Mouse (Mus musculus): ENCODE results near the gene Gm11213.

The Gm11213 gene

DNA sequence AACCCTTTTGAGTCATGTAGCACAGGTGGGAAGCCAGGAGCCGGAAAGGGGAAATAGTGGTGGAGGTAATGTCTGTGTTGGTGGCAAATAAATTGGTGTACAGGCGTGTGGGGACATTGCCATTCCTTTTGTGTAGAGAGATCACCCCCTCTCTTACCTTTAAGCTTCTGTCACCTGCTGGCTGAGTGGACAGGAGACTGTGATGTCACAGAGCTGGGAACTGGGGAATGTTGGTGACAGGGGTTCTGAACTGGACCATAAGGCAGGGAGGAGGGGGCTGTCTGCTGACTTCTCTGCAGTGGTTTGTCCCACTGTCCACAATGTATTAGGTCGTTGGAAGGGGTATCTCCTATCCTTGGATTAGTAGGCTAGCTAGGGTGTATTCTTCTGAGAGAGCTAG, at the start of gene Gm11213:
Gene Gm11213 (minus strand): TSS at position 317 of the 400 bp plus-strand sequence.
- DNase-seq = no peak

DNA sequence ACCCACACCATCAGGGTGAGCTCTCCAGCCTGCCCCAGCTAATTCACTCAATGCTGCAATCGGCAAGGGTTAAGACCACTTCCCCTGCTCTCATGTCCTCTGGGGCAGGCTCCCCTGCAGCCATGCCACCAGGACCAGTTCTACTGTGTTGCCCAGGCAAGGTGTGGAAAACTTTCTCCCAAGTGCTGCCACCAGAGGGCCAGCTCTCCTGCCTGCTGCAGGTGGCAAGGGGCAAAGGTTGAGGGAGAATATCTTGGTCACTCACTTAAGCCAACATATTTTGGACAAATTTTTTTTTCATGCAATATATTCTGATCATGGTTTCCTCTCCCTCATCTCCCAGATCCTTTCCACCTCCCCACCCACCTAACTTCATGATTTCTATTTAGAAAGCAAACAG, 49.3 kb upstream of the Gm11213 start:
- DNase-seq = peak; percentile 14

DNA sequence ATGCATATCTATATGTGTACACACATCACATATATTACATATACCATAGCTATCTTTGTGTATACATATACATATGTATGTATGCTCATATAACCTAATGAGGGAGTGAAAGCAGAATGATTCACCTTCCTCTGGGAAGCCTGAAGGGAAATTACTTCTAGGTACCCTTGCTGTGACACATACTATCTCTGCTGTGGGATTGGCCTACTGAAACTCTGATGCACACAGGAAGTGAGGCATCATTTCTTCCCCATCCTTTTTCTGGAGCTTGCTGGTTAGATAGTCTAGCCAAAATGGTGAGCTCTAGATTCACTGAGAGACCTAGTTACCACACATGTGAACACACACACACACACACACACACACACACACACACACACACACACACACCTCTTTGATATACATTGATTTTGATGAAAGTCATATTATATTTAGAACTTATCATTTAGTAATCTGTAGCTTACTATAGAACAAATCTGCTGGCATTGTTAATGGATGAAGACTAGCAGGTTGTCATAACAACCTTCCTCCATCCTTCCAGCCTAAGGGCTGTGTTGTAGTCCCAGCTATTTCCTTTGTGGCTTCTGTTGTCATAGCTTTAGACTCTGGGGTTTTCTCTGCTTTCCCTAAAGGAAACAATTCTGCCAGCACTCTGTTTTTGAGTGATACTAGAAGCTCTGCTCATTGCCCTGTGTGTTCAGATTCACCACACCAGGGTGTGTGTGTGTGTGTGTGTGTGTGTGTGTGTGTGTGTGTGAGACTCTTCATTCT, 39.1 kb upstream of the Gm11213 start:
- no peak for DNase-seq

DNA sequence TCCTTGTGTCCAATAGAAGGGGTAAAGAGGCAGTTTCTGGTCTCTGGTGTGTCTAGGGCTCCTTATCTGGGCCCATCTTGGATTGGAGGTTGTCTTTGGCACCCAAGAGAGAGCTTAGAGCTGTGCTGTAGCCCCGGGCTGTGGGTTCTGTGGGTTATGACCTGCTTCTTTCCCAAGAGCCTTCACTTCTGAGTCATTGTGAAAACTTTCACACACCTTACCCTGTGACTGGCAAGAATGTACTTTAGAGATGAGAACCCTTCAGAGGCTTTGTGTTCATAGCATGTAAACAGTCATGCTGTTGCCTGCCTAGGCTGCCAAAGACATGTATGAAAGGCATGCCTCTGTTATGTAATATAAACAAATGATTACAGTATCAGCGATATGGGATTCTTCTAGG, 34.8 kb upstream of the Gm11213 start:
- no peak for DNase-seq

DNA sequence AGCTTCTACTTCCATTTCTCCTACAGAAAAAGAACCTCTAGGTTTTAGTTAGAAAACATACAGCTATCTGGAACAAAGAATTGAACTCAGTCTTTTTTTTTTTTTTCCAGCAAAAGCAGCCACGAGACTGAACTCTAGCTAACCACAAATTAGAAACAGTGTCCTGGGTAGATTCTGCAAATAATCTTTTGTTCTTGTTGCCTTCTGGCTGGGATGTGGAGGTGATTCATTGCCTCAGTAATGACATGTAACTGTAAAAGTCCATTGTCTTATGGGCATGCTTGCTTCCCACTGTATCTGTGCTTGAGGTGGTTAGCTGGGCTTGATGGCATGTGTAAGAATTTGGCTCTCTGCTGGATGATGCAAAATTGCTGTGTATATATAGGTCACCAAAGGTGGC, 33.5 kb upstream of the Gm11213 start:
- no peak for DNase-seq

DNA sequence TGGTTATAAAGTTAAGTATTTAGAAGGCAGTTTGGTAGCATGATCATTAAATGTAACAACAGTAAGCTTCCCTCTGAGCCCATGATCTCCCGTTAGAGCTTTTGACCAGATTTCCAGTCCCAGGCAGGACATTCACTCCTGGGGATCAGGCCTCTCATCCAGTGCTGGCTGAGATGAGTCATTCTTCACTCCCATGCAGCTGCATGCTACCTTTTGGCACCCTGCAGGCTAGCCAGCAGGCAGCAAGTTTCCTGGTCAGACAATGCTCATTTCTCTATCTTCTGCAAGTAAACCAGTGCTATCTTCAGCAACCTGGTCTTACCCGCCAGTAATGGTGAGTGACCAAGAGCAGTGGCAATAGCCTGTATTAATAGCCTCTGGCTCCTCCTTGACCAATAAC, 28.1 kb upstream of the Gm11213 start:
- no peak for DNase-seq

DNA sequence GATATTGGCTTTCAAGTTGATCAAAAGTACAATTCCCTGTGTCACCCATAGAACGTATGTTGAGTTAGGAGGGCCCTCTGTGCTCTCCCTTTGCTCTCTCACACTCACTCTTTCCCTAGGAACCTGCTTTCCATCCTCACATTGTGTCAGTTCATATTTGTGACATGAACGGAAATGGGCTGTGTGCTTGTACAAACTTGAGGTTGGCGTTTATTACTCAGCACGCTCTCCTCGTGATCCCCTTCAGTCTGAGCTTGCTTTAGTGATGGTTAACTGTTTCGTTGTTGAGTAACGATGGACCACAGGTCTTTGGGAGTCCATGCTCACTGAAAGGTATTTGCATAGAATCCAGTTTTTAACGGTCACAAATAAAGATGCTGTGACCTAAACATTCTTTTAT, 22.1 kb upstream of the Gm11213 start:
- DNase-seq = no peak

DNA sequence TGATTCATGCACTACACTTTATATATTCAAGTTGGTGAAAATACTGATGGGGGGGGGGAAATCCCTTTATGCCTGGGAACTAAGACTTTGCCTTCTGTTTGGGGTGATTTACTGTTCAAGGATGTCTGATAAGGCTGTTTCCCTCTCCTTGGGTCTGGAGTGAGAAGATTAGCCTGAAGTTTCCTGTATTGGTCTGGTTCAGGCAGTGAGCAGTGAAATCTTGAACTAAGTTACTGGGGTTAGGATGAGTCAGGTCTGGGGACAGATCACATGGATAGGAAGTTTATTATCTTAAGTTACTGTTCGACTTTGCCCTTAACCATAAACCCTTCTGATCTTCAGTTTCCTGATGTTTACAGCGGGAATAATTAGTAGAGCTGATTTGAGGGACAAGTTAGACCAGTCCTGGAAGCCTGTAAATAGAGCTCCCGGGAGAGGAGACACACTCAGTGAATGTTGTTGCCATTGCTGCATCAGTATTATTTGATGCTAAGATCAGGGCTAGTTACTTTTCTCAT, 20.6 kb upstream of the Gm11213 start:
- DNase-seq = no peak

DNA sequence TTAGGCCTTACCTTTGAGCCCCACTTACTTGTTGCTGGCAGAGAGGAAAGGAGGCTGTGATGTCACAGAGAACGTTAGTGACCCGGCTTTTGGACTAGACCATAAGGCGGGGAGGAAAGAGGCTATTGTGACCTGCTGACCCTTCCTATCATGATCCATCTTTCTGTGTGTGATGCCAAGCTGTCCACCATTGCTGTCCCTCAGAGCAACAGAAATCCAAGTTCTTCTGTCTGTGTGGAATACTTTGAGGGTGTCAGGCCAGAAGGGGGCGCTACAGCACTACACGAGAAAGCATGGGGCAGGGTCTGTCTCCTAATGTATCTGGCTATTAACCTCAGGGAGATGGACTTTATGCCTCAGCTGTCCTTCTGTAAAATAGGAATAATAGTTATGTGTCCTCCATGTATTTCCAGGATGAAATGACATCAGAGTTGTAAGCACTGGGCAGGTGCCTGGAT, 17.3 kb upstream of the Gm11213 start, which contains the start of gene Tex48:
Gene Tex48 (minus strand): TSS at position 51 of the 458 bp plus-strand sequence.
- DNase-seq = peak; percentile 49

DNA sequence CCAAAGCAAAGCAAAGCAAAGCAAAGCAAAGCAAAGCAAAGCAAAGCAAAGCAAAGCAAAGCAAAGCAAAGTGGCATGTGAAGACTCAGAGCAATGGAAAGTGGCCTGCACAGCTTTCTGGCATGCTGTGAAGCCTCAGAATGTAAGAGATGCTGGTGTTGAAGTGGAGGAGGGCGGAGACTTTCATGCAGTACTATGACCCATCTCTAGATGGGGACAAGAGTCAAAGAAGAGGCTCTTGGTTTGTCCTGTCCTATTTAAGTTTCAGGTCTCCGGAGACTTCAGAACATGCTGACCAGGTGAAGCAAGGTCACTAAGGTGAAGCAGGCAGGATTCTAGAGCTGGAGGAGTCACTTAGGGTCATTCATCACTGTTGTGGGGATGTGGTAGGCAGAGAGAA, 16.8 kb upstream of the Gm11213 start:
- no peak for DNase-seq

DNA sequence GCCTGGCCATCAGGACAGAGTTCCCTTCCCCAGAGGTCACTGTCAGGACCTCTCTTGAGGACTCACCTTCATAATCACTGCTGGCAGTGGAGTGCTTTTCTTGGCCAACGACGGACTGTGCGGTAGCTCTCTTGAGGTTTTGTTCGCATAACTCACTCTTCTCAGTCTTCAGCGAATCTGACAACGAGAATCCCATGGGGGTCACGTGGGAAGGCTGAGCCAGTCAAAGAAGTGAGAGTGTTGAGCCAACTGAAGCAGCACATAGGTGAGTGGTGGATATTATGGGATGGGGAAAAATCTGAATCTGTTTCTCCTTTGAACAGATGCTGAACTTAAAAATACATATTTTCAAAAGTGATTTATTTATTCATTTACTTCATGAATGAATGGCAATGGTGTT, 3.3 kb upstream of the Gm11213 start:
- no peak for DNase-seq

DNA sequence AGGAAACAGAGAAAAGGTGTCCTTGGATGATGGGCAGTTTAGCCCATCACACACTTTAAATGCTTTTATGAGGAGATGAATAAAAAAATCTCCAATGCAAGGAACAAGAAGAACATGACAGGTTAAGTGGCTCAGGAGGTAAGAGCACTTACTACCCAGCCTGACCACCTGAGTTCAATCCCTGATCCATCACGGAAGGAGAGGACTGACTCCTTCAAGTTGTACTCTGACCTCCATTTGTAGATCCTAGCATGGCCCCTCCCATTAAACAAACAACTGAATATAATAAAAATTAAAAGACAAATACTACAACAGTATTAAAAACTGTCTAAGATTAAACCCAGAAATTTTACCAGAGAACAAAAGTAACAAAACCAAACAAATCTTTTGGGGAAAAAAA, 907 bp upstream of the Gm11213 start:
- DNase-seq = no peak

DNA sequence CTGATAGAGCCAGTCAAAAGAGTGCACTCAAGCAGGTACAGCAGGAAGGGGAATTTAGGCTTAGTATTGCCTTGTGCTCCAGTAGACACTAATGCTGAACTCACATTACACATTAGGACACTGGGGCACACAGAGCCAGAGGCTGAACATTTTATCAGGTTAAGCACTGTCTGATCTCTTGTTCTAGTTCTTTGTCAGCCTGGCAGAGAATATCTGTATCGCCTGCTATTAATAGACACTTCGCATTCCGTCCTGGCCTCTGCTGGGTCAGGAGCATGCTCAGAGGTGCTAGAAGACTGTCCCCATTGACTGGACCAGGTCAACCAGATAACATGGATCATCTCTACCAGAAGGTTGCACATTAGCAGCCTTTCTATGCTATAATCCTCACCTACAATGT, 484 bp upstream of the Gm11213 start:
- DNase-seq = no peak

DNA sequence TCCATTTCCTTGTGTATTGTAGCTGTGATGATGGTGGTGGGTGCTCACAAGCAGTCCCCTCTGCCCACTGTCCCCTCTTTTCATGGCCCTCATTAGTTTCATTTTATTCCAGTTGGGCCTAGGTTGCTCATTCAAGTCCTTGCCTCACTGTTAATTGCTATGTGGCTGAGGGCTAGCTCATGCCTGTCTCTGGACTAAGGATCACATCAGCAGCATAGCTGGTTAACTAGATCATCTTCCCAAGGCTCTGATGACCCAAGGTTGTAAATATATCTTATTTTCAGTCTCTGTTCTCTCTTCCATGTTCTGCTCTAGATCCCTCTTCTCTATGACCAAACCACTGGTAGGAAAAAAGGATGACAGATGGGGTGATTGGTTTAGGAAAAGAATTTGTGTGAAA, 3.8 kb downstream of the Gm11213 start:
- DNase-seq = no peak

DNA sequence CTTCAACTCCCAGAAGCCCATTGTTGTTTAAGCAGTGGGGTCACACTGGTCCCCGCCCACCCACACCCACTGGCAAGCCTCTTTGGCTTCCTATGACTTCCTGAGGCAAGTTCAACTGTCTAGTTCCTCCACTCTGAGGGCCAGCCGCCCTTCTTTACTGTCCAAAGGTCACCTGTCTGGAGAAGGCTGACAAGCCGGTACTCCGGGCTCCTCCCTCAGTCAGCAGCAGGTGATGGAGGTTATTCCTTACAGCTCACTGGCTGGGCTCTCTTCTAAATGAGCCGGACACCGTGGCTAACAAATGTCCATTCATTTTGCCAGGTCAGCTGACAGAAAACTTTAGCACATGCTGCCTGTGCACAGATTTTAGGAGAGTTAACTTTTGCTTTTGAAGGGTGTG, 4.3 kb downstream of the Gm11213 start:
- DNase-seq = no peak

DNA sequence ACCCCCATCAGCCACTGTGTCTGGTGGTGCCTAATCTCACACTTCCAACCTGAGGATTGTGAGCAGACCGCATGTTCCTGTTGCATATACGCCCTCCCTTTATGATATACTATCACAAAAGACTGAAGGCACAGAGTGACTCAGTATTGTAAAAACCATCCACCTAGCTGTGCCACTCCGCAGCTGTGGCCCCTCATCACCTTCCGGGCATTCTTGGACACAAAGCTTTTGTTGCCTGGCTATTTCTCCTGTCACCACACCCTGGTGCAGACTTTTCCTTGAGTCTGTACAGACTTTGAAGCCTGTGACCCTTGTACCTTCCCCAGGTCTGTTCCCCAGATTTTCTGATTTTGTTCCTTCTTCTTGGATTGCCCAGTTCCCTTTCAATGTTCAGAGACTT, 9.1 kb downstream of the Gm11213 start:
- DNase-seq = no peak

DNA sequence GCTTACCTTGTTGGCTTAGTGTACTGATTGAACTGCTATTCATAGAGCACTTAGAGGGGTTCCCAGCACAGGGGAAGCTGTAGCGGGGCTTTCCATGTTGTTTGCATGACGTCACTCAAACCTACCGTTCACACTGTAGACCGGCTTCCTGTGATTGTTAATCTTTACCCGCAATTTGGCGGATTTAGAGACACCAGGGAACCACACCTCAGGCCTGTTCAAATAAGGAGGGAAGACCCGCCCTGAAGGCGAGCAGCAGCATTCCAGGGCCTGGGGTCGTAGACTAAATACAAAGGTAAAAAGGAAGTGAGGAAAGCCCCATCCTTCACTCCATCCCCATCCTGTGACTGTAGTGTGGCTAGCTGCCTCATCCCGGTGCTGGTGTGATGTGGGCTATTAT, 9.8 kb downstream of the Gm11213 start:
- no peak for DNase-seq

DNA sequence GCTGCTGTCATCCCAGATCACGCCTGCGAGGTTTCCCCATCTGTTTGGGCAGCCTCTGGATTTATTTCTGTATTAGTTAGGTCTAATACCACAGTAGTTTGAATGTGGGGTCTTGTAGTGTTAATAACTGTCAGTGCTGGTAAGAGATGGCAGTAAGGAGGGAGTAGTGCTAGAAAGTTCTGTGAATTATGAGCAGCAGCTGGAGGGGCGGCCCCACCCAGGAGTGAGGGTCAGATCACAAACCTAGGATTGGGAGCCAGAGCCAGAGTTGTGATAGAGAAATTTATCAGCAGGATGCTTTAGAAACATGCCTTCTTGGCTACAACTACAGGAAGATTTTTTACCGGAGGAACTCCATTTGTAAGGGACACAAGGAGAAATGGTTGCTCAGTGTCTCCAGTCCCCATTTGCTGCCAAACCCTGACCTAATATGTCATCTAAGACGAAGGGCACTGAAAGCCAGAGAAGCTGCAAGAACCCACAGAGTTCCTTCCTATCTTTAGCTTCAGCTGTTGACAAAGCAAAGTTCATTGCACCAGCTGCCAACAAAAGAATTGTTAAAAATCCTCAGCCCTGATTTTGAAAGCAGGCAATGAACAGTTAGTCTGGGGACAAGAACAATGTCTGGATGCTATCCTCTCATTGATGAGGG, 10.5 kb downstream of the Gm11213 start:
- DNase-seq = no peak

DNA sequence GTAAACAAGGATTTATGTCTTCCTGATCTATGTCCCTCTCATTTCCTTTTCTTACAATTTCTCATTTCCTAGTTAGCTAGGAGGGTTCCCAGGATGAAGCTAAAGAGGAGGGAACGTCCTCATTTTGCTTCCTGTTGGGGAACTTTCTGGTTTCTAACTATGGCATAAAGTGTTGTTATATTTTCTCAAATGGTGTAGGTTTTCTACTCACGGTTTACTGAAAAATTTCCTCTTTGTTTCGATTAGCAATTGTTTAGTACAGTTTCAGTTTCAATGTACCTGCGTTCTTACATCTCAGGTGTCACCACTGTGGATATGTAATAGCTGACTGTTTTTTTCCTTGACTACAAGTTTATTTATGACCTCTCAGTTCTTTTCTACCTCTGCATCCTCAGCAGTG, 14.5 kb downstream of the Gm11213 start:
- DNase-seq = no peak

DNA sequence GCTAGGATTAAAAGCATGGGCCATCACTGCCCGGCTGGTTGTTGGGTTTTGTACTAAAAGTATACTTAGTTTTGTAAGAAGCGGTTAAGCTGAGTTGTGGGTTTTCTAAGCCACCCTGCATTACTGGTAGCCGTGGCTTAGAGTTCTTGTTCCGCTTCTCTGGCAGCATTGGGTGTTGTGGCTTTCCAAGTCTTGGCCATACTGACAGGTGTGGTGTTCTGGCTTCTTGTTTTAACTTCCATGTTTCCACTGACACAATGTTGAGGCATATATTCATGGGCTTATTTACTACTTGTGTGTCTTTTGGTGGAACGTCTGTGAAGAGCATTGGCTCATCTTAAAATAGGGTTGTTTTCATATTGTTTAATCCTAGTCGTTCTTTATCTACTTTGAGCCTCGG, 15.1 kb downstream of the Gm11213 start:
- no peak for DNase-seq

DNA sequence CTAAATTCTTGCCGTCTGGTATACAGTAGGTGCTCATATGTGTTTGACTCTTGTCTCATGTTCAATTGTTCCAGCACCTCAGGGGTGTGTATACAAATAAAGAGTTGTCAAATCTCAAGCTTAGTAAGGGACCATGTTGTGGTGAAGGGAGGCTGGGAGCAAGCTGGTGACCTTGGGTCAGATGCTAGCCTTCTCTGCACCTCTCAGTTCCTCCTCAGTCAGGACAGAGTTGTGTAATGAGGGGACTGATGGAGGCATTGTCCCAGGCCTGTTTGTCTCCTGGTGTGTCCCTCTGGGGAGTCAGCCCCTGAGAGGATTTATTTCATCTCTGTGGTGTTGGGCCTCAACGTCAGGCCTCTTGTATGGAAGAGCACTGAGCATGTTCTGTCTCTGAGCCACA, 18.8 kb downstream of the Gm11213 start:
- DNase-seq = no peak

DNA sequence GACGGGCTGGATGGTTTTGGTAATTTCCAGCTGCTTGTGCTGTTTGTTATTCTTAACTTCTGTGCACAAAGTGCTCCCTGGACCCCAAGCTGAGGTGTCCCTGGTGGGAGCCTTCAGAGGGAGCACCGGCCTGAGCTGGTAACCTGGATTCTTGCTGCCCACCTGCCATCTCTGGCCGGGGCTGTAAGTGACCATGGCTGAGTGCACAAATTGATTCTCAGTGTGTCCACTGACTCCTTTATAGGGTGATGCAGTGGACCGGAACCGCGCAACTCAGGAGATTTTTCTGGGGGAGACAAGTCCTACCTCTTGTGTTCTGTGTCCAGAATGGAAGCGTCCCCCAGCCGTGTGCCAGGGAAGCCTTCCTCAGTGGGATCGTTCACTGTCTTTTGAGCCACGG, 19.8 kb downstream of the Gm11213 start:
- DNase-seq = no peak

DNA sequence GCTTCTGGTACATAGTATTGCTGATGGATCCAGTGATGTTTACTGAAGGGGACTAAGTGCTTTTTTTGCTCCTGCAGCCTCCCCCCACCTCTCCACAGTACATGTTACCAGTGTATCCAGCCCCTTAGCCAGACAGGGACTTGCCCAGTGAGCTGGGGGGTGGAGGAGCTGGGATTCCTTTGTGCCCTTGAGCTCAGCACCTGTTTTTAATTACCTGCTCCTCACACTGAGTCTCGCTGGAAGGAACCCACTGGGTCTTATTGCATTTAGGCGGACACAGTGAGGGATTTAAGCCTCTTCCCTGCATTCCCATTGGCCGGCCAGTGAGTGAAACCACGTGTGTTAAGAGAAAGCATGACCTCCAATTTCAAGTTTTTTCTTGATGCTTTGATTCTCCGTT, 22.5 kb downstream of the Gm11213 start:
- DNase-seq = no peak

DNA sequence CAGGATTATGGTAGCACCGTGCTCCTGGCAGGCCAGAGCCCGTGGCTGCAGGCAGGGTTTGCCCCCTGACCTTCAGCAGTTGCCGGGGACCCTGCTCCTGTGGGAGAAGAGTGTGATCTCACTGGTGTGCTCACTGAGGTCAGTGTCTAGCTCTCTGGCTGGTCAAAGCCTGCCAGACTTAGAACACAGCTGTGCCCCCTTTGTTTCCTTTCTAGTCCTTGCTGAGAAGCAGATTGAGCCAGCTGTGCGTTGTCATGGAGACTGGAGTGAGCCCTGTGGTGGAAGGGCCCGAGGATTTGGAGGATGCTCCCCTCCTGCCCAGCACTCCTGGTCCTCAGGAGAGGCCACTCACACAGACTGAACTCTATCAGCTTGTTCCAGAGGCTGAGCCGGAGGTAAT, 25.0 kb downstream of the Gm11213 start:
- DNase-seq = no peak

DNA sequence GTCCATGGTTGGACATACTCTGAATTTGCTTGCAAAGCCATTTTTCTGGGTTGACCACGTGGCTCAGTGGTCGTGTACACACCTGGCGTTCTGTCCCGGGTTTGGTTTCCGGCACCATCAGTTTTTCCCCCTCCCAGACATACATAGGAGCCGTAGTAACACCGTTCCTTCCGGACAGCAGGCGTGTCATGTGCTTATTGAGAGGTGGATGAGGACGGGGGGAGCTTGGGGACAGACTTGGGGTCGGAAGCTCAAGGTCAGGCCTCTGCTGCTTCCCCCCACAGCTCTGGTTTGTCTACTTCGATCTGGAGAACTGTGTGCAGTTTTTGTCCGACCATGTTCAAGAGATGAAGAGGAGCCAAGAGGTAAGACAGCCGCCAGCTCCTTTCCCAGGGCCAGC, 25.4 kb downstream of the Gm11213 start:
- DNase-seq = no peak

All from thymus, postnatal 14 days (tissue).